Mouse (Mus musculus) mouse trophoblast stem cell (cell line): ENCODE measurements around the gene Mrpl18.
"Not testable (repeated sequence)": the region's sequence is repeated elsewhere in the genome, so short reads cannot be mapped to it uniquely, and the experiment has no call there.

Source experiments
- in situ Hi-C, 2 experiments: fragments of 300-500 bp; cut with MseI, MboI; formaldehyde crosslinking; loops; 2 replicates in 1 of 2; 3 replicates in 1 of 2; pipeline ENCODE4 v1.15.1; 2025

The Mrpl18 gene

DNA sequence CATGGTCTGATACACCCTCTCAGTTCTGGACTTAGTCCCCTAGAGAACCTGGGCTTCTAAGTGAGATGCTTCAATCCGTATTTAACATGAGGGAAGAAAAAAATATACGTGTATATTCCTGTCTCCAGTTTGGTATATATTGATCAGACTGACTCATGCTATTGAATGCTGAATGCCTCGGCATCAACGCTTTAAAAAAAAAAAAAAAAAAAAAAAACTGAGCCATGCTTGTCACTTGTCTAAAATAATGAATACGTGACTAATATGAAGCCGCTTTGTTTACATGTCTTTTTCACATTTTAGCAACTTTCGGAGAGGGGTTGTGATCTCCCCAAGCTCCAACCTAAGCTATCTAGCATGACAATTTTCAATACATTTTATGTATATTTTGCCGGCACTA is 5.8 kb downstream of the Mrpl18 start:
- in situ Hi-C loops: no loop called here

DNA sequence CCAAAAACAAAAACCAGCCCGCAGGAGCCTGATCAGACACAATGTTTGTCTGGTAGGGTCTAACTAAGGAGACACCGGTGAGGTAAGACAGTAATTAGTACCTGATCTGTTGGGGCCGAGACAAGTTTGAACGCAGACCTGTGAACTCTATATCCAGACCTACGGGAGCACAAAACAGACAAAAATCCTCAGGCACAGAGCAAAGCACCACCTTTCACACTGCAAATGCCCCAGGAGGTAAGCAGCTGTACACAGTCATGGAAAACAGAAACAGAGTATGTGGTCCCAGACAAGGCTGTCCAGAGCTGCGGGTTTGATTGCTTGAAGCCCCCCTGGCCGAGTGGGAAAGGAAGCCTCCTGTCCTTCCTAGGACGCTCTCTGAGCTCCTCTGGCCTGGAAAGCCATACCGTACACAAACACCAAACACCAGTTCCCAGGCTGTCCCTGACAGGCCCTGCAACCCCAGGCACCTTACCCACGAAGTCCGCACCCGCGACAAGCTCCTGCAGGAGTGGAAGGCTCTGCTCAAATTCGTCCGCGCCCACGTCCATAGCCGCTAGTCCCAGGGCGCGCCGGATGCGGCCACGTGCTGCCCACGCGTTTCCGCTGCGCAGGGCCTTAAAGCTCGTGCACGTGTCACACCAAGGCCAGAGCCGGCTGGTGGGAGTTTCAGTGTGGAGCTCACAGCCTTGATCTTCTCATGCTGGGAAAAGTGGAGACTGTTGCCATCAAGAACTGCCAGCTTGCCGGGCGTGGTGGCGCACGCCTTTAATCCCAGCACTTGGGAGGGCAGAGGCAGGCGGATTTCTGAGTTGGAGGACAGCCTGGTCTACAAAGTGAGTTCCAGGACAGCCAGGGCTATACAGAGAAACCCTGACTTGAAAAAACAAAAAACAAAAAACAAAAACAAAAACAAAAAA is 6.5 kb downstream of the Mrpl18 start, which contains the start of gene Pnldc1:
Gene Pnldc1 (minus strand): TSS at position 870 of the 920 bp plus-strand sequence.
- in situ Hi-C loops: no loop called here

DNA sequence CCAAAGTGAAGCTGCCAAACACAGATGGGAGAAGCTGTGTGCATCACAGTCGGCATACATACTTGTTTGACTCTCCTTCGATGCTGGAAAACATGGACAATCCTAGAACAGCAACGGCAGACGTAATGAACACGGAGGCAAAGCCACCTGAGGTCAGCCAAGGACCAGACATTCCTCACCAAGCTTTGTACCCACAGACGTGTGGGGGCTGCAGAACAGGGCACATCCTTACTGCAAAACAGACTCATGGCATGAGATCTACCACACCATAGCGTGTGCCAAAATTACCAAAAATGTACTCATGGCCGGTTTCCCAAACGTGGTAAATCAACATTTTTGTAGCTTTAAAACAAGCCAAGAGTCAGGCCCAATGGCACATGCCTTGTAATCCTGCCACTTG is 9.7 kb downstream of the Mrpl18 start:
- in situ Hi-C loops: no loop called here

DNA sequence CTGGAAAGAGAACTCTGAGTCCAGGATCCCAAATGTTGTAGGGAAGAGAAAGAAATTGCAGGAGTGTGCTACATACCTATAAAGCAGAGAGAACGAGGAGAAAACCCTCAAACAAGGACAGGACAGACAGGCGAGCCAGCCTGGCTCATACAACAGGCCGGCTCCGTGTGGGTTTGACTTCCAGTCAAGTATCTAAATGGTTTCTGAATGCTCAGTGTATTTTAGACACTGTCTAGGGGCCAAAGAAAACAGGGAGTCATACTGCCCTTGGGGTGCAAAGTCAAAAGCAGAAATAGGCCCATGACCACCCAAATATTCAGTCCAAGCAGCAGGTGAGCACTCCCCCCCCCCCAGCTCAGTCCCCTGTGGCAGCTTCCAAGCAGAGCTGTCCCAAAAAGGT is 10.3 kb downstream of the Mrpl18 start:
- in situ Hi-C loops: no loop called here

DNA sequence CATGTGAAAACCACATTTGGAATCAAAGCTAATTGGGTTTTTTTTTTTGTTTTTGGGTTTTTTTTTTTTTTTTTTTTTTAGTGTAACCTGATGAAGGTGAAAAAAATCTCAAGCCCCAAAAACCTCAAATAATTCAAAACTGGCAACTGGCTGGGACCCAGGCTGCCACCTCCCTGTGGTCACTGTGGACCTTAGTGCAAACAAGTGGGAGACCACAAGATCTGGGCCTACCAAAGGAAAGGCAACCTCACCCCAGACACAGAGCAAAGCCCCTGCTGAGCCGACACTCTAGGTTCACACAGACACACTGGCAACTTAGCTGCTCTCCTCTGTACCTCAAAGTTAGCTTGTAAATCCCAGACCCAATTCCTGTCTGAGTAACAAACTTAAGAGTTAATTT is 11.8 kb downstream of the Mrpl18 start:
- in situ Hi-C loops: no loop called here

DNA sequence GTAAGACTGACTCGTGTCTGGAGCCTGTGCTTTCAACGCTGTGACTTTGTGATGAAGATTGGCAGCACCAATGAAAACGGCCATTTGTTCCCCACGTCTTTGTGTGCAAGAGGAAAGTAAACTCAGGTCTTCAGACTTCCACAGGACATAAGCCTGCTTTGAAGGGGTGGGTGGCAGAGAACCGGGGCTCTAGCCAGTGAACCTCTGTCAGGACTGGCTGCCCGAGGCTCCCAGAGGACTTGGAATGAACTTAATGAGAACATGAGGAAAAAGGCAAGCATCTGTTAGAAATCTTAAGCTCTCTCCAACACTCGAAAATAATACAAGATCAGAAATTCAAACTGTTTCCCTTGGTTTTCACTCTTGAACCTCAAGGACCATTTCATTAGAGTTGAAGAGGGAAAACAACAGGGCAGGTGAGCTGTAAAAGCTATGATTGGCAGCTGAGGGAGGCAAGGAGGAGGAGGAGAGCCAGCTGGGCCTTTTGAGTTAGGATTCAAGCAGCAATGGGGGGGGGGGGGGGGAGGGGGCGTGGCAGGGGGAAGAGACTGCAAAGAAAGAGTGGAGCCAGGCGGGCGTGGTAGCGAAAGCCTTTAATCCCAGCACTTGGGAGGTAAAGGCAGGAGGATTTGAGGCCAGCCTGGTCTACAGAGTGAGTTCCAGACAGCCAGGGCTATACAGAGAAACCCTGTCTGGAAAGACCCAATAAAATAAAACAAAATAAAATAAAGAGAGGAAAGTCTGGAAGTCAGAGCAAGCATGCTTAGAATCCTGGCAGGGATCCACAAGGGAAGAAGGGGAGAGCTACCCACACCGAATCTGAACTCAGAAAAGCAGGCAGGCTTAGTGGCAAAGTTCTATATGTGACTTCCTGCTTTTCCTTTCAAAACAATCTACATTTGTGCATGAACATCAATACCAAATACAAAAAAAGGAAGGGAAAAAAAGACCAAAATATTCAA is 12.5 kb downstream of the Mrpl18 start:
- in situ Hi-C loops: no loop called here

DNA sequence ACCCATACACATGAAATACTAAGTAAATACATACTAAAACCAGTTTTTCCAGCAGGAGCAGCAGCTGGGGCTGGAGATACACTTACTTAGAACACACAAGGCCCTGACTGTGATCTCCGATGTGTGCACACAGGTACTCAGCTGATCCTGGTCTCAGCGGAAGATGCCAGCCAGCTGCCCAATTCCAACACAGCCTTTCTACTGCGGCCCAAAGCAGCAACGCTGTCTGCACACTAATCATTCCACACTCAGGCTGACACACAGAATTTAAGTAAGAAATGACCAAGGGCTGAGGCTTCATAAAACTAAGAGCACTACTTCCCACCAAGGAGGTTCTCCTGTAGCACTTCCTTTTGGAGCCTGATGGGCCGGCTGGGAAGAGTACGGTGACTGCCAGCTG is 13.9 kb downstream of the Mrpl18 start:
- in situ Hi-C loops: no loop called here

DNA sequence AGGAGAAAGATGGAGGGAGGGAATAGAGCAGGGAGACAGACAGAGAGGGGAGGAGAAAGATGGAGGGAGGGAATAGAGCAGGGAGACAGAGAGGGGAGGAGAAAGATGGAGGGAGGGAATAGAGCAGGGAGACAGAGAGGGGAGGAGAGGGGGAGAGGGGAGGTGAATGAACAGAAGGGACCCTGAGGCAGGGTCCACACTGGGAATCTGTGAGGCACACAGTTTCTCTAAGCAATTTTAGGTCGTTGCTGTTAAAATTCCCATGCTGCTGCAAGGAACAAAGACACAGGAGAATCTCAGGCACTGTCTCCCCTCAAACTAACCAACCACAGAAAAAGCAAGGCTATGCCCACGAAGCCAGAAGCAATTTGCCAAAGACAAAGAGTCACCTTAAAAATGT is 17.5 kb downstream of the Mrpl18 start:
- in situ Hi-C loops: not testable (repeated sequence)

DNA sequence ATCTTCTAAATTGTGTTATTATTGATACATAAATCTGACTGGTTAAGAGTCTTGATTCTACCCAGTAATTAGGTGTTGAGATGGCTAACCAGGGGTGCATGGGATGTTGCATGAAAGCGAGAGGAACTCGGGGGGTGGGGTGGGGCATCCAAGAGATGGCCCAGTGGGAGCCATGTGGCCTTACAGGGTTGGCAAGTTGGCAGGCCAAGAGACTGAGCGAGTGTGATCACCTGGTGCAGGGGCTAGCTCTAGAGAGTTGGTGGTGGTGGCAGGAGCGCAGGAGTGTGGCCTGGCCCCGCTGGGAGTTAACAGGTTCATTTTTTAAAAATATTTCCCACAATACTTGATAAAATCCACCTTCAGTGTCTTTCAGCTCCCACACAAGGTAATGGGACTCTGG is 18.5 kb downstream of the Mrpl18 start:
- in situ Hi-C loops: no loop called here

DNA sequence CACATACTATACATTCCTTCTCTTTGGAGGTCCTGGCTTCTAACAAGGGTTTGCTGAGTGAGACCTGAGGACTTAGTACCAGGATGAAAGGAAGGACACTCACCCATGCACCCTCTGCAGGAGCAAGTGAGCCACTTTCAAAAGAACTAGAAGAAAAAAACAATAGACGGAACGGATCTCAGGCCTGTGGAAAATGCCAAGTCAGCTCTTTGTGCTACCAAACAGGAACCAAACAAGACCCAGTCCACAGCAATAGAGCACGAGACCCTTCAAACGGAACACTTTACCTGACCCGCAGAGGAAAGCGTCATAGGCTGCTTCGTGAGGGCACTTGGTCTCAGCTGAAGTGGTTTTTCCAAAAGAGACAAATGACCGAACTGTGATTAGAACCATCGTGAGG is 24.1 kb downstream of the Mrpl18 start:
- in situ Hi-C loops: no loop called here

DNA sequence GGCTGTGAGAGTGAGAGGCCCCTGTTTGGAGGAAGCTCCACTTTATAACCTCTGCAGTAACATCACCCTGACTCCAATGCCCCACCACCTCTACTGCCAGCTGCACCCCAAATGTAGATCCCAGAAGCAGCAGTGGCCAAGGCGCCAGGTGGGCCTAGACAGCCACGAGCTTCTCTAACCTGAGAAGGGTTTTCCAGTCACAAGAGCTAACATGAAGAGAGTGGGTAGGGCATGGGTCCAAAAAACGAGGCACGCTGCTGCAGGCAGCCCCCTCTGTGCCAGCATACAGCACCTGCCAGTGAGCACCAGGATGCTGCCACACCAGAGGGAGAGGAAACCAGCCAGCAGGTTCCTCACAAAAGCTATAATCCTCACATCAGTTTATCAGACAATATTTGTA is 25.1 kb downstream of the Mrpl18 start:
- in situ Hi-C loops: no loop called here

DNA sequence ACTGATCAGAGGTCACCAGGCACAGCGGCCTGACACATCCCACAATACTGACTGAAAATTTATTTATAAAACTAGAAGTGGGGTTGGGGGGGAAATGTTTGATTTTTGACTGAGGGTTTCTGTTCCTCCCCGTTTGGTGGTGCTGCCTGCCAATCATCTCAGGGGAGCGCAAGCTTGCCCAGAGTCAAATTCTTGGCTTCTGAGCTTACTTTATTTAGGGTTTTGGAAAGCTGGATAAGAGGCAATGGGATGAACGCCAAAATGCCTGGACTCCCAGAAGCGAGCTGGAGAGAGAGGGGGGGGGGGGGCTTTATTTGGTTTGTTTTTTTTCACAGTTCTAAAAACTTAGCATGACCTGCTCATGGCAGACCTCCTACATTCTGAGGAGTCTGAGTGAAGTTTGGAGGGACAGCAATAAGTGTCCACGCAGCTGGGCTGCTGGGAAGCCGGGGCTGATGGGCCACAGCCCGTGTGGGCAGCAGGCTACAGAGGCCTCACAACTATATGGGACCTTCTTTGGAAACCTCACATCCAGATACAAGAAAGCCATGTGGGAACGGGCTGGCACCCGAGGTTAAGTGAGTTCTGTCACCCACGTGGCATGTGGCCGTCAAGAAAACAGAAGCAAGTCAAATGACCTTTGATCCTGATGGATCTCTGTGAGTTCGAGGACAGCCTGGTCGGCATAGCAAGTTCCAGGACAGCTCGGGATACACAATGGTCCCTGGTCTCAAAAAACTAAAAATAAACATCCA is 28.9 kb downstream of the Mrpl18 start:
- in situ Hi-C loops: no loop called here

DNA sequence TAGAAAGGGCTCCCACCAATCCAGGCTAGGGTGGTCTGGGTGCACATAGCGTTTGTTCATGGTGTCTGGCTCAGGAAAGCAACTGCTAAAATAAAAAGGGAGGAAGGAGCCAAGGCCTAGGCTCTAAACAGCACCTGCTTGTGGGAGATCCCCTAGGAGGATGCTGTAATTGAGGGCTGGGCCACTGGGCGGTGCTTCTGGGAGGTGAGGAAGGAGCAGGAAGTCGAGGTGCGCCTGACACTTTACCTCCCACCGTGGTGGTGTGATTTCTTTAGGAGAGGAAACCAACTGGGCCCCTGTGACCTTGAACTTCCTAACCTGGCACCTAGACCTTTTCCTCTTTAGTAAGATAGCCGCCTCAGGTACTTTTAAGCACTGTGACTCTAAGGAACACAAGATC is 29.5 kb downstream of the Mrpl18 start:
- in situ Hi-C loops: no loop called here

DNA sequence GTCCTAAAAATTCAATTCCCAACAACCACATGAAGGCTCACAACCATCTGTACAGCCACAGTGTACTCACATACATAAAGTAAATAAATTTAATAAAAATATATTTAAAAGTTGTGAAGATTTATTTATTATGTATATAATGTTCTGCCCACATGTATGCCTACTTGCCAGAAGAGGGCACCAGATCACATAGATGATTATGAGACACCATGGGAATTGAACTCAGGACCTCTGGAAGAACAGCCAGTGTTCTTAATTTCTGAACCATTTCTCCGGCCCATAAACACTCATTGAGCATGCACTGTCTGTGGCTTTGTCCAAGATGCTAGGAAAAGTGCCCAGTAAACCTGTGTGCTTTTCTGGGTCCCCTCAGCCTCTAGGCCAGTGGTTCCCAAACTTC is 34.9 kb downstream of the Mrpl18 start:
- in situ Hi-C loops: no loop called here

DNA sequence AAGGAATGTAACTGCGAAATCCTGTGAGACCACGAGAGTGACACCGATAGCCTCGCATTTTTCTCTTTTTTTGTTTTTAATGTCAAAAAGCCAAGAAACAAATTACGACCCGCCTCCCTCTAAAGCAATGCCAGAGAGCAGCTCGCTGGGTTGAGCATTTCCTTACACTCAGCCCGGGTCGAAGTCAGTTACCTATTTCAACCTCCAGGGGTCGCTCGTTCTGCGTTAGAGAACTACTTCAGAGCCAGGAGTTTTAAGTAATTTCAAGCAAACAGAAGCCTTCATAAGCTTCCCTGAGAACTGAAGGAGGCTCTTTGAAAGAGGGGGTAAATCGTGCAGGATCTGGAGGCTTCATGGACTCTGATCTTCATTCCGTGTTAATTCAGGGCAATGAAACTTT is 36.0 kb downstream of the Mrpl18 start:
- in situ Hi-C loops: no loop called here

DNA sequence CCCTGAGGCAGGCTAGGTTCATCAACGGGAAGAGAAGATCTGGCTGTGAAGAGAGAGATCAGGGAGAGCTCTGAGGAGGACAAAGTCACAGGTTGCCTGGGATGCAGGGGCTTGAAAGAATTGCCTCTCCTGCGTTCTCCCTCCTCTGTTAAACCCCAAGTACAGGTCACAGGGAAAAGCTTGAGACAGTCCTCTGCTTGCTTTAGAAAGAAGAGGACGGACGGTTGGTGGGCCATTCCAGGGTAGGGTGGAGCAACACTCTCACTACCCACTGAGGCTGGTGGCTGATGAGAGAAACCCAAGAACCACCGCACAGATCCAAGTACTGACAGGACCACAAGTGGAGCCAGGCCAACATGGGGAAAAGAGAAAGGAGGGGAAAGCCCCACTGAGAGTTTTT is 40.4 kb downstream of the Mrpl18 start, which contains the start of gene Mrgprh:
Gene Mrgprh (plus strand): TSS at position 301 of the 400 bp plus-strand sequence.
- in situ Hi-C loops: no loop called here

DNA sequence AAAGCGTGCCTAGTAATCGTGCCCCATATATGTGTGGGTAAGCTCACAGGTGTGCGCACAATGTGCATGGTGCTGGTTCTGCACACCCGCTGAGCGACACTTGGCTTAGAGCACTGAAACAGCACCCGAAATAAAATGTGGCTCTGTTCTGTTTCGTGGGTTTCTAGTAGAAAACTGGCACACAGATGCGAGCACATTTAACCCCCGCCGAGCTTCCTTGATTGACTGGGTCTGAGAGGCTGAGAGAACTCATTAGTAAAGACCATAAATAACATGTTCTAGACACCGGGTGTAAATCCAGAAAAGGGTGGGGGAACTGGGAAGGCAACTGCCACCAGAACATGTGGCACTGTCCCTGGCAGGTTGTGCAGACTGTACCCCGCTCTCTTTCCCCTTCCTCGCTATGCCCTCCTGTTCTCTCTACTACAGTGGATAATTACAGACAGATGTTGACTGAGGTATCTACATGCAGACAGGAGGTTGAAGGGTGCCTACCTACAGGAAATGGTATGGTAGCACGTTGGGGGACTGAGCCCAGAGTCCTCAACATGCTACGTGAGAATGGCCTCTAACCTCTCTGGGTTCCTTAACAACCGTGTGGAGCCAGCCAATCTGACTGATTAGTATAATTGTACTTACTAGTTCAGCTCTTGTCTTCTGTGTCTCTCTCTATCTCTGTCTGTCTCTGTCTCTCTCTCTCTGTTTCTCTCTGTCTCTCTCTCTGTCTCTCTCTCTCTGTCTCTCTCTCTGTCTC is 43.7 kb downstream of the Mrpl18 start:
- in situ Hi-C loops: no loop called here

DNA sequence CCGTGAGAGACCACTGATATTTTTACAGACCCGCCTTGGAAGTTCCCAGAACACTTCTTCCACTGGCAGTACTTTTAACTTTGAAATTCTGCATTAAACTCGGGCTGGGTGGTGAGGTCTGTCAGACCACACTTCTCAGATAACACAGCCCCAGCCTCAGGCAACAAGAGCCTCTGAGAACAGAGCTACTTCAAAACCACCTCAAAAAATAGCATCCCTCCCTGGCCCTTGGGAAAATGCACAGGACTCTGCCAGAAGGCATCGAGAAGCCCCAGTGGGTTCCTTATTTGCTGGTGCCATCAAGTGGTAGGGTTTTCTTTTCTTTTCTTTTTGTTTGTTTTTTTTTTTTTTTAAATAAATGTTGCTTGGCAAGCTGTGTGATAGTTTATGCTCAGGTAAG is 47.5 kb downstream of the Mrpl18 start:
- in situ Hi-C loops: no loop called here

DNA sequence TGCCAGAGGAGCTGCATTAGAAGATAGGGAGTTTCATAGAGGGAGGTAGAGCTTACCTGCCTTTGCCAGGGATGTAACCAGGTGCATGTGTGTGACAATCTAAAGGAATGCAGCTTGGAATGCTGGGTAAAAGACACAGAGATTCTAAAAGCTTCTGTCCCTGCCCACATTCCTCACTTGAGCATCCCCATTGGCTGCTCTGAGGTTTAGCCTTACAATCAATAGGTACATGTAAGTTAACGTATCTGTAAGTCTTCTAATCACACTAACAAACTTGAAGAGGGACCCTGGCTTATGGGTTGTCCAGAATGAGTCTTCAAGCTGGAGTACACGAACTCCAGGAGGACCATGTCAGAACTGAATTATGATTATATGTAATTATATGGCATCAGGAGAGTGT is 48.1 kb downstream of the Mrpl18 start, which contains the start of gene Mas1:
Gene Mas1 (minus strand): TSS at position 101 of the 400 bp plus-strand sequence.
- in situ Hi-C loops: no loop called here

DNA sequence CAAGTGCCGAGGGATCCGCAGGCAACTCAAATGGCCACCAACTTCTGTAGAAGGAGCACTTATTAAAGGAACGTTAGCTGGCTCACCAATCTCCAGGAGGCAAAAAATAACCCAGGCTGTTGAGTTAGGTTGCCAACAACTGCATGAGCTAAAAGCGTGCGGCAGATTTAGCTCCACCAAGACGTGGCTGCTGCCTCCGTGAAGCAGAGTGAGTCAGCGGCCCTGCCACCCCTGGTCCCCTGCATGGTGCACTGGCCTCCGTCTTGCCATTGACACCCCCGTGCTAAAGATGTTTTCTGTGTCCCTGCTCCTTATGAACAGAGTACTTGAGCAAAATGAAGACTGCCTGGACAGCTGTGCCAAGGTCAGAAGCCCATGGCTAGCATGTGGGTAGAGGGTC is 49.3 kb downstream of the Mrpl18 start:
- in situ Hi-C loops: no loop called here

DNA sequence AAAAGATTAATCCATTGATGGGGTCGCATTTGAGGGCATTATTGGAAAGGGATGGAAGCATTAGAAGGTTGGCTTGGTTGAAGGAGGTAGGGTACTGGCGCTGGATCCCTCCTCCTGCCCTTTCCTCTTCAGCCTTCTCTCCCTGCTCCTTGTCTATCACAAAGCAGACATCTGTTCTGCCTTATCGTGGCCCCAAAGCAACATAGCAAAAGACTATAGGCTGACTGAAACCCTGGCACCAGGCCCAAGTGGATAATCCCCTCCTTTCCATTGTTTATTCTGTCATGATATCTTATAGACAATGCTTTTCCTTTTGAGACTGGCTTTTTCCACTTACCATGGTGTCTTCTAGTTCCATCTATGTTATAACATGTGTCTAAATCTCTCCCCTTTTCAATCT is 50.7 kb downstream of the Mrpl18 start:
- in situ Hi-C loops: no loop called here
